Mouse (Mus musculus) thymus, postnatal 25 days (tissue): ENCODE data around the gene Dhx37.
A peak's percentile ranks its signal among the peaks of the same experiment; 100 is the strongest.
"Not testable (repeated sequence)": the region's sequence is repeated elsewhere in the genome, so short reads cannot be mapped to it uniquely, and the experiment has no call there.

Experiments used
- DNase-seq: peaks from one replicate; pipeline ENCODE4 v3.0.0; 2022

Dhx37 gene

GRCm38 (mm10) chr5:125407020-125407830 lies 26.7 kb downstream of the Dhx37 start:
- DNase-seq: no peak

- peak; percentile 75 for DNase-seq
Observed at GRCm38 (mm10) chr5:125406322-125407016, 27.5 kb downstream of the Dhx37 start.

- peak; percentile 87 for DNase-seq
Observed at GRCm38 (mm10) chr5:125405546-125406248, 28.2 kb downstream of the Dhx37 start.

- DNase-seq: peak; percentile 57
Observed at GRCm38 (mm10) chr5:125404903-125405545, 28.9 kb downstream of the Dhx37 start.

GRCm38 (mm10) chr5:125404536-125404902 lies 29.4 kb downstream of the Dhx37 start:
- no peak for DNase-seq

GRCm38 (mm10) chr5:125403481-125404465 lies 30.1 kb downstream of the Dhx37 start:
- peak; percentile 78 for DNase-seq

GRCm38 (mm10) chr5:125402991-125403390 lies 30.9 kb downstream of the Dhx37 start:
- no peak for DNase-seq

- DNase-seq: no peak
Observed at GRCm38 (mm10) chr5:125402476-125402875, 31.4 kb downstream of the Dhx37 start.

- DNase-seq: no peak
Observed at GRCm38 (mm10) chr5:125400903-125401302, 33.0 kb downstream of the Dhx37 start.

GRCm38 (mm10) chr5:125395008-125395407 lies 38.9 kb downstream of the Dhx37 start:
- DNase-seq: no peak

GRCm38 (mm10) chr5:125393622-125394603 lies 40.0 kb downstream of the Dhx37 start:
- peak; percentile 85 for DNase-seq

- peak; percentile 97 for DNase-seq
Observed at GRCm38 (mm10) chr5:125392977-125393621, 40.8 kb downstream of the Dhx37 start.

- DNase-seq: no peak
Observed at GRCm38 (mm10) chr5:125392618-125392976, 41.3 kb downstream of the Dhx37 start.

- not testable (repeated sequence) for DNase-seq
Observed at GRCm38 (mm10) chr5:125392176-125392575, 41.7 kb downstream of the Dhx37 start.

GRCm38 (mm10) chr5:125391609-125392008 lies 42.3 kb downstream of the Dhx37 start:
- DNase-seq: no peak

GRCm38 (mm10) chr5:125390906-125391477 lies 42.9 kb downstream of the Dhx37 start:
- DNase-seq: no peak

- DNase-seq: peak; percentile 86
Observed at GRCm38 (mm10) chr5:125389579-125390441, 44.1 kb downstream of the Dhx37 start, which contains the start of gene Ubc. TSS of gene Ubc (minus strand) at chr5:125390202.

GRCm38 (mm10) chr5:125389131-125389578 lies 44.8 kb downstream of the Dhx37 start, which contains the start of gene Gm10382:
TSS of gene Gm10382 (plus strand) at chr5:125389322.
- DNase-seq: peak; percentile 83
